22 mouse cellular contexts compared by ENCODE assay signal in genomic region chr11:49834248-49834647, GRCm38 (mm10). TPM values are rescaled to one million over a fixed set of nuclear protein-coding genes. Genes with fewer than 3 reads are reported as not detected.
DNase-seq lines count a peak whose midpoint lies in the region; ATAC-seq and TF ChIP-seq lines count a peak whose summit lies in the region.
"Had no signal": no experiment of that assay in that cellular context is flagged by ENCODE, and none has a peak within 500 bp of the region (broad histone marks: within the 10 kb centered on the region; RNA-seq: fewer than 3 reads in every experiment).

No protein-coding gene starts in this region.

- H3K27me3 ChIP-seq in intestine, embryonic 15.5 days (replicated peaks) = no peaks in the 10 kb centered on the region
- H3K27me3 ChIP-seq in intestine, postnatal 0 days (replicated peaks; ENCODE audit: control insufficient read depth, insufficient read depth, low read length) = no peaks in the 10 kb centered on the region
- H3K27me3 ChIP-seq: embryonic facial prominence, embryonic 12.5 days; forebrain, embryonic 13.5 days; forebrain, embryonic 15.5 days had no signal

- 75% methylated on average over 6 of the region's 6 CpGs for WGBS in intestine, embryonic 15.5 days
- 49% methylated on average over 6 of the region's 6 CpGs for WGBS in intestine, postnatal 0 days

- H3K4me3 ChIP-seq in intestine, embryonic 15.5 days (replicated peaks) = no peak overlapping the region
- H3K4me3 ChIP-seq in intestine, postnatal 0 days (ENCODE audit: low read depth, low read length) = no peak overlapping the region
- H3K4me3 ChIP-seq: embryonic facial prominence, embryonic 10.5 days; embryonic facial prominence, embryonic 12.5 days; forebrain, embryonic 13.5 days; forebrain, embryonic 15.5 days had no signal

- DNase-seq in yolk sac, embryonic 10.5 days (ENCODE audit: low spot score) = peak; percentile 54
- no peak for DNase-seq in heart, postnatal 4 days
- DNase-seq in right cerebral cortex, adult 18-20 months = no peak
- DNase-seq: adrenal gland, adult 8-10 months; adrenal gland, postnatal 14 days; adrenal gland, postnatal 36 days; B cell, adult 2 months; cerebellum, adult 11-12 months; cerebellum, adult 2 months; cerebellum, adult 9-10 months; cerebellum, postnatal 10 days; cerebellum, postnatal 25 days had no signal

- no peak overlapping the region for H3K27ac ChIP-seq in intestine, embryonic 15.5 days
- H3K27ac ChIP-seq in intestine, postnatal 0 days (ENCODE audit: low read depth, low read length) = no peak overlapping the region
- H3K27ac ChIP-seq: embryonic facial prominence, embryonic 10.5 days; embryonic facial prominence, embryonic 12.5 days; forebrain, embryonic 13.5 days; forebrain, embryonic 15.5 days had no signal

- no peaks in the 10 kb centered on the region for H3K9me3 ChIP-seq in intestine, embryonic 15.5 days
- H3K9me3 ChIP-seq in intestine, postnatal 0 days (ENCODE audit: control insufficient read depth) = no peaks in the 10 kb centered on the region
- H3K9me3 ChIP-seq: embryonic facial prominence, embryonic 10.5 days; embryonic facial prominence, embryonic 12.5 days; forebrain, embryonic 13.5 days; forebrain, embryonic 15.5 days; G1E had no signal

- H3K9ac ChIP-seq in intestine, embryonic 15.5 days = no peak overlapping the region
- H3K9ac ChIP-seq in intestine, postnatal 0 days (ENCODE audit: low read depth, low read length) = no peak overlapping the region
- H3K9ac ChIP-seq: embryonic facial prominence, embryonic 12.5 days; forebrain, embryonic 13.5 days; forebrain, embryonic 15.5 days had no signal

- TF ChIP-seq CTCF in intestine, postnatal 0 days (IDR thresholded peaks at IDR 0.05; ENCODE audit: low read depth) = no peak

- ATAC-seq in intestine, embryonic 15.5 days = peak; percentile 52
- peak; percentile 42; the same call in 1 of the 2 replicates for ATAC-seq in intestine, postnatal 0 days
- ATAC-seq: activated CD4-positive, CD25-positive, alpha-beta regulatory T cell, adult 4 months; CD4-positive, CD25-positive, alpha-beta regulatory T cell, adult 4 months; forebrain, embryonic 13.5 days; forebrain, embryonic 15.5 days; Patski had no signal

- no peak overlapping the region for H3K4me2 ChIP-seq in intestine, embryonic 15.5 days (replicated peaks)
- no peak overlapping the region for H3K4me2 ChIP-seq in intestine, postnatal 0 days (replicated peaks; ENCODE audit: low read depth)
- H3K4me2 ChIP-seq: embryonic facial prominence, embryonic 12.5 days; forebrain, embryonic 13.5 days; forebrain, embryonic 15.5 days had no signal

- H3K4me1 ChIP-seq in intestine, embryonic 15.5 days (replicated peaks) = no peaks in the 10 kb centered on the region
- no peaks in the 10 kb centered on the region for H3K4me1 ChIP-seq in intestine, postnatal 0 days (replicated peaks; ENCODE audit: control insufficient read depth, insufficient read depth, low read length)
- H3K4me1 ChIP-seq: embryonic facial prominence, embryonic 12.5 days; forebrain, embryonic 15.5 days had no signal

- no peaks in the 10 kb centered on the region for H3K36me3 ChIP-seq in intestine, embryonic 15.5 days
- H3K36me3 ChIP-seq in intestine, postnatal 0 days (ENCODE audit: control insufficient read depth, insufficient read depth) = no peaks in the 10 kb centered on the region
- H3K36me3 ChIP-seq: G1E had no signal

RNA-seq across cellular contexts. Expression of gene Mapk9, which starts 12.3 kb away (rescaled TPM):
- 29.9 and 32.1 TPM in 2 replicates for polyA plus RNA-seq in intestine, embryonic 15.5 days (2015; fragmentation: Nextera tagmentation; extraction: Ambion mirVana)
- polyA plus RNA-seq in intestine, postnatal 0 days (2015; fragmentation: Nextera tagmentation; extraction: Ambion mirVana) = 21.7 and 22.0 TPM in 2 replicates
- 10 to 100 TPM; 51.4 to 53.6 TPM for total RNA-seq in heart, postnatal 4 days (2021)

RNA-seq across cellular contexts. Expression of gene Gfpt2, which starts 40.3 kb away (rescaled TPM):
- polyA plus RNA-seq in intestine, embryonic 15.5 days (2015; fragmentation: Nextera tagmentation; extraction: Ambion mirVana) = 6.5 and 6.7 TPM in 2 replicates
- 1.7 and 2.8 TPM in 2 replicates for polyA plus RNA-seq in intestine, postnatal 0 days (2015; fragmentation: Nextera tagmentation; extraction: Ambion mirVana)
- total RNA-seq in heart, postnatal 4 days (2021) = 1 to 10 TPM; 9.1 to 9.3 TPM
- polyA plus RNA-seq: G1E had no signal
